Mouse (Mus musculus) midbrain, postnatal 0 days (tissue): ENCODE results near the gene Eif2b1. TPM values are rescaled to one million over a fixed set of nuclear protein-coding genes. Genes with fewer than 3 reads are reported as not detected.

Experiments
- ATAC-seq: fragments of 200-750 bp; cut with Nextera tagmentation; 2 replicates; pipeline ENCODE4 v1.8.0; 2017; ENCODE audit warnings: moderate number of reproducible peaks, mild to moderate bottlenecking, moderate TSS enrichment, moderate library complexity; ENCODE audit not compliant: low FRiP score
- DNase-seq: peaks from one replicate; pipeline ENCODE4 v3.0.0-alpha.2; 2015; ENCODE audit warnings: low spot score
- H3K27ac ChIP-seq: fragments of 300-500 bp; sonication (generic); 2 replicates; pipeline ENCODE4 v1.5.1; 2014; ENCODE audit warnings: low read depth, mild to moderate bottlenecking, low read length, mixed read lengths
- H3K27me3 ChIP-seq: fragments of 300-500 bp; sonication (generic); 2 replicates; pipeline ENCODE4 v1.6.1; 2014; ENCODE audit warnings: low read length, control low read depth, mixed read lengths; ENCODE audit not compliant: insufficient read depth
- H3K36me3 ChIP-seq: fragments of 300-500 bp; sonication (generic); 2 replicates; pipeline ENCODE4 v1.6.1; 2014; ENCODE audit warnings: low read length, control low read depth, mixed read lengths; ENCODE audit not compliant: insufficient read depth
- H3K4me1 ChIP-seq: fragments of 300-500 bp; sonication (generic); 2 replicates; pipeline ENCODE4 v1.6.1; 2014; ENCODE audit warnings: mild to moderate bottlenecking, control low read depth, antibody characterized with exemption, low read length, mixed read lengths; ENCODE audit not compliant: insufficient read depth
- H3K4me2 ChIP-seq: fragments of 300-500 bp; sonication (generic); 2 replicates; pipeline ENCODE4 v1.6.1; 2014; ENCODE audit warnings: low read depth, mild to moderate bottlenecking, low read length, mixed read lengths; ENCODE audit not compliant: poor library complexity, severe bottlenecking
- H3K4me3 ChIP-seq: fragments of 300-500 bp; sonication (generic); 2 replicates; pipeline ENCODE4 v1.5.1; 2014; ENCODE audit warnings: low read depth, mild to moderate bottlenecking, low read length, moderate library complexity
- H3K9ac ChIP-seq: fragments of 300-500 bp; sonication (generic); replicated peaks from 2 replicates; pipeline ENCODE4 v1.6.1; 2014; ENCODE audit warnings: mild to moderate bottlenecking, low read length, moderate library complexity, mixed read lengths; ENCODE audit not compliant: poor library complexity, severe bottlenecking
- H3K9me3 ChIP-seq: fragments of 300-500 bp; sonication (generic); 2 replicates; pipeline ENCODE4 v1.6.1; 2016; ENCODE audit warnings: low read length, control low read depth
- CTCF ChIP-seq: IDR thresholded peaks from 2 replicates; pipeline ENCODE4 v1.5.1; 2016; ENCODE audit warnings: antibody characterized with exemption, mild to moderate bottlenecking
- WGBS: fragments of 180-500 bp; shearing (Covaris S2); extraction: QIAGEN DNeasy Blood & Tissue Kit; methylation state at CpG from one replicate; pipeline ENCODE4 v1.1.7; 2014; 5-methylcytosine and 5-hydroxymethylcytosine counted together
- polyA plus RNA-seq: library from polyadenylated mRNA; unstranded; fragments of >200 nt; fragmentation: Nextera tagmentation; extraction: Ambion mirVana; gene quantifications from 2 replicates; pipeline ENCODE4 v1.2.1, GENCODE M21; 2015
- total RNA-seq: library from RNA; depleted of rRNA; stranded (reverse); fragments of >200 nt; gene quantifications from 2 replicates; pipeline ENCODE4 v1.2.3, GENCODE M21; 2014

The Eif2b1 gene
- total and polyA plus RNA-seq, 2 experiments from 2014 or later, result 38.4 to 61.9 TPM

DNA sequence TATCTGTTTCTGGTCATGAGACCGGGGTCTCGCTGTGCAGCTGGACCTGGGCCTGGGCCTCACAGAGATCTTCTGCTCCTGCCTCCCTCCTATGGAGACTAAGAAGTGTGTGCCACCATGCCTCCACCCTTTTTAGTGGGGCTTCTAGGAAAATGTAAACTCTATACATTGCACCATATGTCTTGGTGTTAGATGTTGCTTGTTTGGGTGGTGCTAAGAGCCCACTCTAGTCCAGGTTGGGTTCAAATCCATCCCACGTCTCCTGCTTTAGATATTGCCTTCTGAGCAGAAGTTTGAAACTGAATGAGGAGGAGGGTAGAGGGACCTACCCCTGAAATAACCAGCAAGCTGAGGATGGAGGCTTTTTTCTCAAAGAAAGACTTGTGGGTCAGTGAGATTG, 13.8 kb upstream of the Eif2b1 start:
- H3K36me3 ChIP-seq, result peaks cover 61% of the 10 kb centered on the region
- no peak for TF ChIP-seq CTCF

GRCm38 (mm10) chr5:124582515-124582914, 3.6 kb upstream of the Eif2b1 start:
- DNase-seq (no peak), ATAC-seq (no peak)
- TF ChIP-seq CTCF, result no peak
- Histone ChIP-seq H3K4me1 (peaks cover 11% of the 10 kb centered on the region), H3K4me3 (no peak overlapping the region), H3K4me2 (no peak overlapping the region), H3K27me3 (no peaks in the 10 kb centered on the region), H3K36me3 (peaks cover 20% of the 10 kb centered on the region), H3K9ac (no peak overlapping the region), H3K9me3 (no peaks in the 10 kb centered on the region), H3K27ac (no peak overlapping the region)
- WGBS, result 92% methylated on average over 5 of the region's 5 CpGs

More for the DNA sequence above, 13.8 kb upstream of the Eif2b1 start:
- H3K4me3 ChIP-seq, result no peak overlapping the region
- ATAC-seq (no peak), DNase-seq (no peak)
- no peaks in the 10 kb centered on the region for H3K9me3 ChIP-seq
- 97% methylated on average over 3 of the region's 3 CpGs for WGBS
- H3K4me1 ChIP-seq, result no peaks in the 10 kb centered on the region
- H3K27ac ChIP-seq, result no peak overlapping the region
- no peaks in the 10 kb centered on the region for H3K27me3 ChIP-seq
- no peak overlapping the region for H3K9ac ChIP-seq
- no peak overlapping the region for H3K4me2 ChIP-seq

GRCm38 (mm10) chr5:124575467-124575866, 3.5 kb downstream of the Eif2b1 start:
- Histone ChIP-seq H3K9ac (no peak overlapping the region), H3K36me3 (peaks cover 60% of the 10 kb centered on the region), H3K4me2 (no peak overlapping the region), H3K4me1 (peaks cover 11% of the 10 kb centered on the region), H3K9me3 (no peaks in the 10 kb centered on the region), H3K27ac (no peak overlapping the region), H3K4me3 (no peak overlapping the region), H3K27me3 (no peaks in the 10 kb centered on the region)
- WGBS, result 96% methylated on average over 7 of the region's 7 CpGs
- ATAC-seq (no peak), DNase-seq (no peak)
- no peak for TF ChIP-seq CTCF

- Histone ChIP-seq H3K4me3 (no peak overlapping the region), H3K9ac (no peak overlapping the region), H3K27ac (no peak overlapping the region), H3K4me2 (no peak overlapping the region), H3K4me1 (no peaks in the 10 kb centered on the region), H3K9me3 (no peaks in the 10 kb centered on the region), H3K27me3 (no peaks in the 10 kb centered on the region), H3K36me3 (peaks cover 85% of the 10 kb centered on the region)
- TF ChIP-seq CTCF, result no peak
- 92% methylated on average over 12 of the region's 12 CpGs for WGBS
- ATAC-seq (no peak), DNase-seq (no peak)
Measured at GRCm38 (mm10) chr5:124571068-124571467, 7.9 kb downstream of the Eif2b1 start.

- Histone ChIP-seq H3K4me3 (no peak overlapping the region), H3K9ac (no peak overlapping the region), H3K27me3 (no peaks in the 10 kb centered on the region), H3K36me3 (peaks cover 34% of the 10 kb centered on the region), H3K9me3 (no peaks in the 10 kb centered on the region), H3K4me1 (peaks cover 4% of the 10 kb centered on the region; the same call in 1 of the 2 replicates), H3K4me2 (no peak overlapping the region), H3K27ac (no peak overlapping the region)
- DNase-seq (peak; percentile 19), ATAC-seq (no peak)
- TF ChIP-seq CTCF, result peak; percentile 66
- WGBS, result 81% methylated on average over 1 of the region's 1 CpGs
Measured at GRCm38 (mm10) chr5:124555145-124555544, 23.8 kb downstream of the Eif2b1 start.

DNA sequence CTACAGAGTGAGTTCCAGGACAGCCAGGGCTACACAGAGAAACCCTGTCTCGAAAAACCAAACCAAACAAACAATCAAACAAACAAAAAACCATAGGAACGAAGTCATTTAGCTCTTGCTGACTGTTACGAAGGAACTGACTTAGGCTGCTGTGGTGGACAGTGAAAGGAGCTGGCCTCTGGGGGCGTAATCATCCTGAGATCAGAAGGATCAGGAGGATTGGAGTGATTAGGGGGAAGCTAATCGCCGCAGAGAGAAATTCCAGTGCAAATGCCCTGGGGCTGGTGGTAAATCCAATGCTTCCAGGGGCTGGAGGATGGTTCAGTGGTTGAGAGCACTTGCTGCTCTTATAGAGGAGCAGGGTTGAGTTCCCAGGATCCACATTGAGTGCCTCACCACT, 25.3 kb downstream of the Eif2b1 start:
- no peak overlapping the region for H3K9ac ChIP-seq
- H3K4me3 ChIP-seq, result peak overlapping the region; percentile 93; the same call in 1 of the 2 replicates
- H3K27me3 ChIP-seq, result no peaks in the 10 kb centered on the region
- H3K9me3 ChIP-seq, result no peaks in the 10 kb centered on the region
- no peak for TF ChIP-seq CTCF
- DNase-seq (no peak), ATAC-seq (no peak)
- 55% methylated on average over 6 of the region's 6 CpGs for WGBS
- peaks cover 24% of the 10 kb centered on the region for H3K36me3 ChIP-seq
- no peak overlapping the region for H3K27ac ChIP-seq
- H3K4me1 ChIP-seq, result peaks cover 4% of the 10 kb centered on the region; the same call in 1 of the 2 replicates
- peak overlapping the region; percentile 73 for H3K4me2 ChIP-seq
